Comparison of ENCODE assay signal across 26 mouse cellular contexts in genomic region chr12:102180371-102181074, GRCm38 (mm10). TPM values are rescaled to one million over a fixed set of nuclear protein-coding genes. Genes with fewer than 3 reads are reported as not detected.
DNase-seq lines count a peak whose midpoint lies in the region; ATAC-seq and TF ChIP-seq lines count a peak whose summit lies in the region.
"Had no signal": no experiment of that assay in that cellular context is flagged by ENCODE, and none has a peak within 500 bp of the region (broad histone marks: within the 10 kb centered on the region; RNA-seq: fewer than 3 reads in every experiment).

No protein-coding gene starts in this region.

- ATAC-seq in lung, embryonic 15.5 days (ENCODE audit: borderline replicate concordance, extremely low read depth, low FRiP score, low TSS enrichment): peak; percentile 79; the same call in 1 of the 2 replicates
- ATAC-seq: CD4-positive, CD25-positive, alpha-beta regulatory T cell, adult 4 months; forebrain, embryonic 14.5 days; forebrain, postnatal 0 days; hindbrain, embryonic 16.5 days had no signal

- DNase-seq in lung, adult 2 months: peak; percentile 36
- DNase-seq in lung, postnatal 10 days: peak; percentile 49
- DNase-seq in lung, postnatal 36 days: peak; percentile 80
- DNase-seq in cerebellum, adult 11 months: no peak
- no peak for DNase-seq in urinary bladder, postnatal 14 days (ENCODE audit: low spot score)
- DNase-seq in gastrocnemius, postnatal 36 days: no peak
- no peak for DNase-seq in right cerebral cortex, adult 18-20 months
- DNase-seq: adrenal gland, adult 2 months; adrenal gland, postnatal 14 days; cerebellum, adult 11-12 months; cerebellum, adult 8-10 months; cerebellum, postnatal 36 days; forebrain, postnatal 0 days; gastrocnemius, postnatal 10 days; heart, adult 11 months had no signal

- peaks cover 11% of the 10 kb centered on the region for H3K4me1 ChIP-seq in lung, adult 2 months (ENCODE audit: control insufficient read depth, insufficient read depth, low read length)
- H3K4me1 ChIP-seq in lung, embryonic 15.5 days: peaks cover 22% of the 10 kb centered on the region; the same call in 1 of the 2 replicates
- H3K4me1 ChIP-seq: embryonic facial prominence, embryonic 12.5 days had no signal

- no peak overlapping the region for H3K9ac ChIP-seq in lung, embryonic 15.5 days
- H3K9ac ChIP-seq: embryonic facial prominence, embryonic 12.5 days; embryonic facial prominence, embryonic 15.5 days; forebrain, postnatal 0 days; hindbrain, embryonic 13.5 days had no signal

- no peaks in the 10 kb centered on the region for H3K36me3 ChIP-seq in lung, embryonic 15.5 days
- H3K36me3 ChIP-seq: embryonic facial prominence, embryonic 12.5 days; embryonic facial prominence, embryonic 15.5 days; hindbrain, embryonic 13.5 days had no signal

- WGBS in lung, adult 2 months: 60% methylated on average over 18 of the region's 18 CpGs
- WGBS in lung, embryonic 15.5 days: 45% methylated on average over 18 of the region's 18 CpGs

- TF ChIP-seq CTCF in lung, adult 2 months (IDR thresholded peaks at IDR 0.05; ENCODE audit: insufficient read depth, low read length): no peak

- intact Hi-C loops in gastrocnemius, postnatal 36 days (cut with DNase I): loop anchor here (5.0 kb wide), 1 partner anchor 207 kb away; no protein-coding TSS in a partner anchor

- no peaks in the 10 kb centered on the region for H3K9me3 ChIP-seq in lung, embryonic 15.5 days
- H3K9me3 ChIP-seq: embryonic facial prominence, embryonic 12.5 days; embryonic facial prominence, embryonic 15.5 days; hindbrain, embryonic 13.5 days had no signal

- no peak for TF ChIP-seq POLR2A in lung, adult 2 months (IDR thresholded peaks at IDR 0.05; ENCODE audit: borderline replicate concordance, extremely low read depth, low read depth, low read length)

- H3K4me2 ChIP-seq in lung, embryonic 15.5 days: peak overlapping the region; percentile 29; the same call in 1 of the 2 replicates
- H3K4me2 ChIP-seq: embryonic facial prominence, embryonic 12.5 days; embryonic facial prominence, embryonic 15.5 days; heart, embryonic 11.5 days; hindbrain, embryonic 13.5 days had no signal

- no peak overlapping the region for H3K4me3 ChIP-seq in lung, adult 2 months (replicated peaks; ENCODE audit: extremely low read depth, low read depth, low read length)
- H3K4me3 ChIP-seq in lung, embryonic 15.5 days: no peak overlapping the region
- H3K4me3 ChIP-seq: embryonic facial prominence, embryonic 12.5 days; embryonic facial prominence, embryonic 15.5 days; hindbrain, embryonic 13.5 days had no signal

- peak overlapping the region; percentile 51; the same call in 1 of the 2 replicates for H3K27ac ChIP-seq in lung, embryonic 15.5 days
- H3K27ac ChIP-seq: embryonic facial prominence, embryonic 12.5 days; embryonic facial prominence, embryonic 15.5 days; hindbrain, embryonic 13.5 days had no signal

- no peaks in the 10 kb centered on the region for H3K27me3 ChIP-seq in lung, embryonic 15.5 days
- H3K27me3 ChIP-seq: embryonic facial prominence, embryonic 12.5 days; embryonic facial prominence, embryonic 15.5 days; hindbrain, embryonic 13.5 days had no signal

RNA-seq across cellular contexts. Expression of gene Slc24a4, which starts 52.0 kb away (rescaled TPM):
- polyA plus RNA-seq in lung, adult 2 months (2012; rRNA removed): 20.2 and 25.2 TPM in 2 replicates
- polyA plus RNA-seq in lung, embryonic 15.5 days (2015; fragmentation: Nextera tagmentation; extraction: Ambion mirVana): 1.8 and 2.1 TPM in 2 replicates
- total RNA-seq in gastrocnemius, postnatal 36 days (2021): not detected
- total RNA-seq: gastrocnemius, adult 18-20 months; MEL had no signal
- polyA plus RNA-seq: C2C12; CD4-positive, CD25-positive, alpha-beta regulatory T cell, adult 4 months had no signal

Comparison
In these comparisons a context has a peak if more than half of its experiments do, and no peak if none do; other contexts are left out.
1. DNase-seq: peak in lung, adult 2 months (single experiment), lung, postnatal 10 days (single experiment) and lung, postnatal 36 days (single experiment); none in cerebellum, adult 11 months (single experiment), urinary bladder, postnatal 14 days (single experiment), gastrocnemius, postnatal 36 days (0 of 2) and right cerebral cortex, adult 18-20 months (single experiment).